8 mouse cellular contexts compared by ENCODE assay signal in the genomic region with DNA sequence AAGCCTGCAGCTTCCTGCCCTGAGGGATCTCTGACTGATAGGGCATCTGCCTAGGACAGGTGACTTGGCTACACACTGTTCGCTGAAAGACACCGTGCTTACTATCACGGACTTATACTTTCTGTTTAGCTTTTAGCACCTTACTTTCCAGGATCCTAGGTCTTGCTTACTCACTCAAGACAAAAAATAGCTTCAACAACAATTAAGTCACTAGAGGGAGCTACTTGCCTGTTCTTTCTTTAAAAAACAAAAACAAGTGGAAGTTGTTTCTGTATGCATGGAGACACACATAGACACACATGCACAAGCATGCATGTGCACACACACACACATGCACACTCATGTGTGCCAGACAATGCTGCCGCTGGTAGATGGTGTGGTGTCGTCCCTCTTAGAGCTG. TPM values are rescaled to one million over a fixed set of nuclear protein-coding genes. Genes with fewer than 3 reads are reported as not detected.
DNase-seq lines count a peak whose midpoint lies in the region; ATAC-seq and TF ChIP-seq lines count a peak whose summit lies in the region.

No protein-coding gene starts in this region.

- H3K9me3 ChIP-seq in kidney, embryonic 16.5 days (ENCODE audit: low read length), result no peaks in the 10 kb centered on the region

- no peak overlapping the region for H3K9ac ChIP-seq in kidney, embryonic 16.5 days (replicated peaks; ENCODE audit: low read length)

- no peak for TF ChIP-seq POLR2A in bone marrow, adult 2 months (IDR thresholded peaks at IDR 0.05; ENCODE audit: borderline replicate concordance, control insufficient read depth, low read depth, low read length)

- peak; percentile 66 for TF ChIP-seq CTCF in gastrocnemius, adult 2 months (IDR thresholded peaks at IDR 0.05)
- TF ChIP-seq CTCF in bone marrow, adult 2 months (IDR thresholded peaks at IDR 0.05; ENCODE audit: control insufficient read depth, insufficient read depth, low read length), result no peak

- H3K27ac ChIP-seq in gastrocnemius, adult 2 months, result no peak overlapping the region
- H3K27ac ChIP-seq in bone marrow, adult 2 months (ENCODE audit: control insufficient read depth, insufficient read depth, low read depth, low read length, poor library complexity), result no peak overlapping the region
- H3K27ac ChIP-seq in kidney, embryonic 16.5 days (ENCODE audit: low read length), result no peak overlapping the region

- no peak for ATAC-seq in kidney, embryonic 16.5 days (ENCODE audit: low FRiP score, low TSS enrichment)

- peak overlapping the region; percentile 39 for H3K4me2 ChIP-seq in kidney, embryonic 16.5 days (replicated peaks; ENCODE audit: low read depth, low read length)

- peaks cover 29% of the 10 kb centered on the region for H3K27me3 ChIP-seq in kidney, embryonic 16.5 days (ENCODE audit: insufficient read depth, low read length)

- no peak overlapping the region for H3K4me3 ChIP-seq in gastrocnemius, adult 2 months
- H3K4me3 ChIP-seq in bone marrow, adult 2 months (replicated peaks; ENCODE audit: control insufficient read depth, low read depth, low read length), result peak overlapping the region; percentile 56
- H3K4me3 ChIP-seq in kidney, embryonic 16.5 days (ENCODE audit: low read length), result peak overlapping the region; percentile 29

- no peak for DNase-seq in gastrocnemius, adult 2 months
- no peak for DNase-seq in gastrocnemius, postnatal 14 days
- peak; percentile 90 for DNase-seq in 416B (ENCODE audit: low read depth)
- no peak for DNase-seq in left cerebral cortex, adult 8-10 months (ENCODE audit: low spot score in 2 of 2)
- no peak for DNase-seq in adrenal gland, postnatal 10 days
- no peak for DNase-seq in cerebellum, adult 8-10 months

- H3K36me3 ChIP-seq in kidney, embryonic 16.5 days (ENCODE audit: insufficient read depth, low read length), result no peaks in the 10 kb centered on the region

- 20% methylated on average over 5 of the region's 5 CpGs for WGBS in bone marrow, adult 2 months
- WGBS in kidney, embryonic 16.5 days, result 30% methylated on average over 5 of the region's 5 CpGs

- intact Hi-C loops in gastrocnemius, adult 2 months (cut with DNase I), result loop anchor here (10.0 kb wide), 2 partner anchors 78 to 168 kb away; no protein-coding TSS in a partner anchor
- intact Hi-C loops in gastrocnemius, postnatal 14 days (cut with DNase I; ENCODE audit: low total_unique reads), result loop anchor here (10.0 kb wide), 1 partner anchor 78 kb away; no protein-coding TSS in a partner anchor

- peaks cover 5% of the 10 kb centered on the region; the same call in 1 of the 2 replicates for H3K4me1 ChIP-seq in bone marrow, adult 2 months (ENCODE audit: control insufficient read depth, insufficient read depth, low read length)
- peaks cover 16% of the 10 kb centered on the region for H3K4me1 ChIP-seq in kidney, embryonic 16.5 days (ENCODE audit: insufficient read depth, low read length)

RNA-seq across cellular contexts. Expression of gene Cbr3, which starts 3.9 kb away (rescaled TPM):
- 1 to 10 TPM; 1.8 to 2.3 TPM for total RNA-seq in gastrocnemius, adult 2 months (2021)
- 1 to 10 TPM; 3.0 to 3.6 TPM for total RNA-seq in gastrocnemius, postnatal 14 days (2021)
- 1.7 and 2.6 TPM in 2 replicates for polyA plus RNA-seq in bone marrow, adult 2 months (2011; ENCODE audit: insufficient read depth, insufficient read length, low replicate concordance, missing spikeins)
- polyA plus RNA-seq in kidney, embryonic 16.5 days (2015; fragmentation: Nextera tagmentation; extraction: Ambion mirVana), result 7.6 and 8.6 TPM in 2 replicates
- total RNA-seq in left cerebral cortex, adult 8-10 months (2022), result 10 to 100 TPM; 16.5 to 20.8 (median 18.6) TPM
- total RNA-seq in adrenal gland, postnatal 10 days (2021), result 1 to 10 TPM; 8.7 to 8.8 TPM

RNA-seq across cellular contexts. Expression of gene Dop1b, which starts 24.8 kb away (rescaled TPM):
- total RNA-seq in gastrocnemius, adult 2 months (2021), result 10 to 100 TPM; 28.6 to 48.7 TPM
- total RNA-seq in gastrocnemius, postnatal 14 days (2021), result 10 to 100 TPM; 25.7 to 28.5 TPM
- polyA plus RNA-seq in bone marrow, adult 2 months (2011; ENCODE audit: insufficient read depth, insufficient read length, low replicate concordance, missing spikeins), result 36.9 and 49.2 TPM in 2 replicates
- polyA plus RNA-seq in kidney, embryonic 16.5 days (2015; fragmentation: Nextera tagmentation; extraction: Ambion mirVana), result 30.1 and 35.0 TPM in 2 replicates
- total RNA-seq in left cerebral cortex, adult 8-10 months (2022), result 100 to 1,000 TPM in 2 of 4 experiments, 10 to 100 TPM in 2; 87.2 to 123 (median 102) TPM
- 10 to 100 TPM; 21.2 to 27.4 TPM for total RNA-seq in adrenal gland, postnatal 10 days (2021)

RNA-seq across cellular contexts. Expression of gene Gm5678, which starts 59.0 kb away (rescaled TPM):
- total RNA-seq in gastrocnemius, adult 2 months (2021), result 1 to 10 TPM; 1.3 to 1.5 TPM
- total RNA-seq in gastrocnemius, postnatal 14 days (2021), result 1 to 10 TPM in 1 of 2 experiments, under 1 TPM in 1; 0.91 to 1.2 TPM
- not detected in 2 replicates for polyA plus RNA-seq in bone marrow, adult 2 months (2011; ENCODE audit: insufficient read depth, insufficient read length, low replicate concordance, missing spikeins)
- polyA plus RNA-seq in kidney, embryonic 16.5 days (2015; fragmentation: Nextera tagmentation; extraction: Ambion mirVana), result not detected in 2 replicates
- total RNA-seq in left cerebral cortex, adult 8-10 months (2022), result 1 to 10 TPM; 2.9 to 3.5 (median 3.3) TPM
- 1 to 10 TPM; 7.5 TPM for total RNA-seq in adrenal gland, postnatal 10 days (2021)
